Mouse (Mus musculus) brain, adult 2 months (tissue): Measurements from ENCODE around the gene Gm4756.
"Not testable (repeated sequence)": the region's sequence is repeated elsewhere in the genome, so short reads cannot be mapped to it uniquely, and the experiment has no call there.

ENCODE experiments used
- DNase-seq: peaks from one replicate; pipeline ENCODE4 v3.0.0; 2011; ENCODE audit warnings: low read depth, low spot score

Gene Gm4756

DNA sequence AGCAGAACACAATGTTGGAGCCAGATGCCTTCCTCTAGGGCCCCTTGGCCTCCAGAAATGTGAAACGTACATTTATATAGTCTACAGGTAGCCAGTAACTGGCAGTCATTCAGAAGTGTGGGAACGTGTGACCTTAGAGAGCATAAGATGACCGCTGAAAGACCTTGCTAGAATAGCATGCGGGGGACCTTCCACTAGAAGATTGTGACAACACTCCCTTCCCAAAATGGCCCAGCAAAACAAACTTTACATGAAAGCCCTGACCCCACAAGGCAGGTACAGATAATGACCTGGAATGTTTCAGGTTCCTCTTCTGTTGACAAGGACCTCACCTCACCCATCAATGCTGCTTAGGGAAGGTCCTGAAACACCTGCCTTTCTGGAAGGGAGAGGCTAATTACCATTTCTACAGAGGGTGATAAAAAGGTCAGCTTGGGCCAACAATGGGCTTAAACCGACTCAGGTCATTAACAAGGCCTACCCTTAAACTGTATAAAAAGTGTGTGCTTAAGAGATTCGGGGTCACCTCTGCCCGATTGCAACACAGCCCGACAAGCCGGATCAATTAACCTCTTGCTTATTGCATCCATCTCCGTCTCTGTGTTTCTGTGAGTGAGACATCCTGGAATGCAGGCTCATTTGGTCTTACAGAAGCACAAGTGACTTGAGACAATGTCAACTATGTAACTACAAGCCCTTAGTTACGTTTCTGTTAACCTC lies at the start of gene Gm4756:
TSS of gene Gm4756 (minus strand) at position 51 of the 720 bp plus-strand sequence.
- no peak for DNase-seq

DNA sequence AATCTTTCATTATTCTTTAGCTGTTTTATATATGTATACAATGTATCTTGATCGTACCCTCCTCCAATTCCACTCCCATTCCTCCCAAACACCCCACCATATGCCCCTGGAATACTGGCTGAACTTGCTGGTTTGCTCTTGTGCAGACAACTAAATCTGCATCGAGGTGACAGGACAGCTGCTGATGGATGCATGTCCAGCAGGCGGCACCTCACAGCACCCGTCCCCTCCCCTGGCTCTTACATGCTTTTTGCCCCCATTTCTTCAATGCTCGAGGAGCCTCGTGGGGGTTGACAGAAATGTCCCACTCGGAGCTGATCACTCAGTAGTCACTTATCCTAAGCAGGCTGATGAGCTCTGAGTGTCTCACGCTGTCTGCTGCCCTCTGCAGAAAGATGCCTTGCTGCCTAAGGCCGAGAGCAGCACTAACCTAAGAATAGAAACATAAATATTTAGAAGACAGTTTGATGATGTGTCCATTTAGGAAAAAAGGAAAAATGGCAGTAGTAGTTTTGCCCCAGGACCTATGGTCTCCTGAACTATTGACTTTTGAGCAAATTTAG lies 45.5 kb upstream of the Gm4756 start:
- peak; percentile 7 for DNase-seq

DNA sequence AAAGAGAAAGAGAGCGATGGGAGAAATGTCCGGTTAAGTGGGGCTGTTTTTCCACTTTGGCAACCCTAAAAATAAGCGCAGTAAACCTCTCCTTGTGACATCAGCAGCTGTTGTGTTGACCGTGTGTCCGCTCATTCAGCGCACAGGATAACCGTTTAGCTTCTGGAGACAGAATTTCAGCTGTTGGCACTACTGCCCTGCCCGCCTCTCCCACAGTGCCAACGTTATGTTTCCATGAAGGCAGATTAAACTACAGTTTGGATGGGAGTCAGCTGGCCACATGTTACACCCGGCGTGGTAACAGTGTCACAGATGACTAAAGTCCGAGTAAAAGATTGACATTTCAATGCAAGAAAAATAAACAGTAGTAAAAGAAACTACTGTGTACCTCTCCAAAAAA lies 45.0 kb upstream of the Gm4756 start:
- DNase-seq: no peak

DNA sequence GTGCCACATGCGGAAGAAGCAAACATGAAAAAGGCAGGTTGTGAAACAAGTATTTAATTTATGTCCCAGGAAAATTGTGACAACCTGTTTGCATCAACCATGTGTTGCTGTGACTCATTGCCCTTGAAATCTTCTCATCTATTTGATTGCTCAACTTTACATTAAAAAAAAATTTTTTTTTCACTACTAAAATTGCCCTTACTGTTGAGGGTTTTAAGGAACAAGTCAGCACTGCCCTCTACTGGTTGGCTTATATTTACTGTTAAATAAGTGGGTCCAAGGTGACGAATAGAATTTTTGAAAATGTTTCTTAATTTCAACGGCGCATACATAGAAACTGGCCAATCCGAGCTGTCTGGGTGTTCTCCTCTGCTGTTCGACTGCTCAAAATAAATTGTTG lies 44.4 kb upstream of the Gm4756 start:
- DNase-seq: peak; percentile 78

DNA sequence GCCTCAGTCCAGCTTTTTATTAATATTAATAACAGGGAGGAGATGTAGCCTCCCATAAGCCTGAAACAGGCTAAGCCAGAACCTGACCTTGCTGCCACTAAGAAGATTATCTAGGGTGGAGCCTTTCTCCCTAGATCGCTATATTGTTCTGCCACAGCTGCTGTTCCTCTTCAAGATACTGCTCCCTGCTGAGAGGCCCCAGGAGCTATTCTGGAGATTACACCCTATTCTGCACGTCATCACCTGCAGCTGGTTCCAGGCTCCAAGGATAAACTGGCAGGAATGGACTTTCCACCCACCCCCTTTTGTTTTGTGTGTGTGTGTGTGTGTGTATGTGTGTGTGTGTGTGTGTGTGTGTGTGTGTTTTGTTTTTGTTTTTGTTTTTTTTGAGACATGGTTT lies 38.8 kb upstream of the Gm4756 start:
- DNase-seq: not testable (repeated sequence)

DNA sequence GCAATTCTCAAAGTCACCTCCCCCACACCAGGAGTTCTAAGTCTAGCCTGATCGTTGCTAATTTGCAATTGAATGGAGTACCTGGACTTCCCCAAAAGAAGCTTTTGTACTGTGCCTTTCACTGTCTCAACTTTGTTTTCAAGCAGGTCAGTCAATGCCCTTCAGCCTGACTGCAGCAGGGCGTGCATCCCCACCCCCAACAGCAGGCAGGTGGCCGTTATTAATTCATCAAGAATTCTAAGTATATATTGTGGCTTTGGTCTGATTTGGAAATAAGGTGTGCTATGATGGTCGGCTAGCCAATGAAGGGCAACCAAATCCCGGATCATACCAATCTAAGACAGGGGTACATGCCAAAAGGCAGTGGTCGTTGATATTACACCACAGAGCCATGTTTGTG lies 38.3 kb upstream of the Gm4756 start:
- DNase-seq: not testable (repeated sequence)

DNA sequence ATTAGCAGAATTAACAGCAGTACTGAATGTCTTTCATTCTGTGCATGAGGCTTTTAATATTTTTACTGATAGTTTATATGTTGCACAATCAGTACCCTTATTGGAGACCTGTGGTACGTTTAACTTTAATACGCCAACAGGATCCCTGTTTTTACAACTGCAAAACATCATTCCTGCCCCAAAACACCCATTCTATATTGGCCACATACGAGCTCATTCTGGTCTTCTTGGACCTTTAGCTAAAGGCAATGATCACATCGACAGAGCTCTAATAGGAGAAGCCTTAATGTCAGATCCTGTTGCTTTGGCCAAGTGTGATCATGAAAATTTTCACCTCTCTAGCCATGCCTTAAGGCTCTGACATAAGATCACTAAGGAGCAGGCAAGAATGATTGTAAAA lies 37.1 kb upstream of the Gm4756 start:
- not testable (repeated sequence) for DNase-seq

DNA sequence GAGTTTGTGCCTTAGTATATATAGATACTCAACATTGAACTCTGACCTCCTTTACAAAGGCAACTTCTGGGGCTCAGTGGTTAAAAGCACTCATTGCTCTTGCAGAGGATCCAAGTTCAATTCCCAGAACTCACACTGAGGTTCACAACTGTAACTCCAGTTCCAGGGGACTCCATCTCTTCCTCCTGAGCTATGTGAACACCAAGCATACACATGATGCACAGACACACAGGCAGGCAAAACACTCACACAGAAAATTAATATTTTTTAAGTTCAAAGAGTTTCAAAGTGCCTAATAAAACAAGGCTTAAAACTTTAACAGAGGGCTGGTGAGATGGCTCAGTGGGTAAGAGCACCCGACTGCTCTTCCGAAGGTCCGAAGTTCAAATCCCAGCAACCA lies 34.2 kb upstream of the Gm4756 start:
- no peak for DNase-seq

DNA sequence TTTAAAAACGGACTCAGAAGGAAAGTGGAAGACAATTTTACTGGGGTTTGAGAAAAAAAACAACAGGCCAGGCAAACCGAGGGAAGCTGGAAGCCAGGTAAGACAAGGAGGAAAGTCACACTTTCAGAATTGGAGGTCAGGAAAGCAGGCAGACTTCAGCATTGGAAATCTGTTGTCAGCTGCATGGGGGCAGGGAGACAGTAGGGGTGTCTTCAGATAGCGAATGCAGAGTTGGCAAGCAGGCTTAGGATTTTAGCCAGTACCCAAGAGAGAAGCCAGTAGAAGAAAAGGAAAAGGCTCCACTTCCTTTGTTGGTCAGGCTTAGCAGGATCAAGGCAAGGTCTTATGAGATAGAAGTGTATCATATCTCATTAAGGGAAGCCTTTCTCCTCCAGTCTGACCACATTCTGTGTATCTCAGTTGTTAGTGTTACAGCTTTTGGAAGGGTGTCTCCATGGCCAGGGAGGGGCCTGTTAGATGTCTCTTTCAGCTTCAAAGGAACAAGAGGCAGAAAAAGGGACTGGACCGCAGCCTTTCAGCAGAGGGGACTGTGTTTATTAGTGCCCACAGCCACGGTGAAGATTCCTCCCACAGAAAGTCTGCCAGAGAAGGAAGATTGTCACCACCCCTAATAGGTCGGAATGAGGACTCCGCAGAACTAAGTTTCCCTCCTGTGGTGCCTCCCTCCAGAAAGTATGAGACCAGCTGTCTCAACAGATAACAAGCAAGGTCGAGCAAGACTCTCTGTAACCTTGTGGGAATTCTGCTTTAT lies 33.2 kb upstream of the Gm4756 start:
- no peak for DNase-seq

DNA sequence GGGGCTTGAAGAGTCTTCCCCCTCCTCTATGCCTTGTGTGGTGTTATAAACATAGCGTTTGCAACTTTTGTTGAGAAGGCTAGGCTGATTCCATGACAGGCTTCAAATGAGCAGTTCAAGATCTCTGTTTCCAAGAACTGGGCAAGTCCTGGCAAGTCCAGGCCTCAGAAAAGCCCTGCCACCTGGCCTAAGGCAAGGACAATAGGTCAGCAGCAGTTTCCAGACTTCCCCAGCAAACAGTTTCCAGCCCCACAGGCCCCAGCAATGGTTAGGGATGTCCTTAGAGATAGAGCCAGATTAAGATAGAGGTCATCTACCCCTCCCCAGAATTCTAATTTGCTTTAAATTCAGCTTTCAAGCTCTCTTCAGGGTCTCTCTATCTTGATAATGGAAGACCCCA lies 32.5 kb upstream of the Gm4756 start:
- DNase-seq: no peak

DNA sequence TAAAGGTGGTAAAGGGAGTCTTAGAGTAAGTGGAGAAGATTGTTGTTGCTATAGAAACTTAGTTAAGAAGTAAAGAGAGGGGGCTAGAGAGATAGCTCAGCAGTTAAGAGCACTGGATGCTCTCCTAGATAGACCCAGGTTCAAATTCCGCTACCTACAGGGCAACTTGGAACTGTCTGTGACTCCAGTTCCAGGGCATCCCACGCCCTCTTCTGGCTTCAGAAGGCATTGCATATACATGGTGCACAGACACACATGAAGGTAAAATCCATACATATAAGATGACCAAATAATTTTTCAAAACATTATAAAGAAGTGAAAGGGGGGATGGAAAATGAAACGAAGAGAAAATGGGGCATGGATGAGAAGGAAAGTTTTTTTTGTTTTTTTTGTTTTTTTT lies 30.2 kb upstream of the Gm4756 start:
- no peak for DNase-seq

DNA sequence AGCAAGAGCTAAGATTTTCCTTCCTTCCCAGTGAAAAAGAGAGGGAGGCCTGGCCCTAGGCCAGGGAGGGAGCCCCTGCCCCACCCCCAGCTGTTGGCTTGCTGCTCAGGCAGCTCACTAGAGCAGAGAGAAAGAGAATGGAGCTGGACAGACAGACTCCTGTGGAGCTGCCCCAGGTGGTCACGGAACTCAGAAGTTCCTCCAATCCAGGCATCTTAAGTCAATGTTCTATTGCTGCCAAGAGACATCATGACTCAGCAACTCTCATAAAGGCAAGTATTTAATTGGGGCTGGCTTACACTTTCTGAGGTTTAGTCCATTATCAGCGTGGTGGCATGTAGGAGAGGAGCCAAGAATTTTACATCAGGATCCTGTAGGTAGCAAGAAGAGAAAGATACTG lies 25.4 kb upstream of the Gm4756 start:
- peak; percentile 10 for DNase-seq

DNA sequence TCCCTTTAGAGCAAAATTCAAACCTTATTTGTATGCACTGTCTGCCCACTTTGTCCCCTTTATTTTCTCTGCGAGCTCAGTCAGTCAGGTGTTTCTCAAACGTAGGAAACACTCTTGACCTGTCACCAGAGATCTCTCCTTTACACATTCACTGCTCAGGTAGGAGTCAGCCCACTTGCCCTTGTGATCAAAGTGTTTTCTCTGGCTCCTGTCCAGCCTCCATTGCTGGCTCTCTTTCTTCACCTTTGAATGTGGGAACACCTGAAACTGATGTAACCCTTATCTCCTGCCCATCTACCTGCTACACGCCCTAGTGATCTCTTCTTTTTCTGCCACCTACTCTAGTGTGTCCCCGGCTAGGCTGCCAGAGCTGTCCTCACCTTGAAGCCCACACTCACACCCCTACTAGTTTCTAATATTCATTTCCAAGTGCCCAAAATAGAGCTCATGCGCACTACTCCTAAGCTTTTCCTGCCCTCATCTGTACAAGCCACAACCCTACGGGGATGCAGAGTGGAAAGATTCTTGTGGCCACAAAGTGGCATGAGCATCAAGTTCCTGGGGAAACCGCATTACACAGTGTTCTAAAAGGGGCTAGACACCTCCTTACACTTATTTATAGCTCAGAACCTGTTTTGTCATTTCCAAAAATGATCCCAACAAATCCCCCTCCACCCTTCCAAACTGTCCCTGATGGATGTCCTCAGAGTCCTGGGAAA lies 24.8 kb upstream of the Gm4756 start:
- no peak for DNase-seq

DNA sequence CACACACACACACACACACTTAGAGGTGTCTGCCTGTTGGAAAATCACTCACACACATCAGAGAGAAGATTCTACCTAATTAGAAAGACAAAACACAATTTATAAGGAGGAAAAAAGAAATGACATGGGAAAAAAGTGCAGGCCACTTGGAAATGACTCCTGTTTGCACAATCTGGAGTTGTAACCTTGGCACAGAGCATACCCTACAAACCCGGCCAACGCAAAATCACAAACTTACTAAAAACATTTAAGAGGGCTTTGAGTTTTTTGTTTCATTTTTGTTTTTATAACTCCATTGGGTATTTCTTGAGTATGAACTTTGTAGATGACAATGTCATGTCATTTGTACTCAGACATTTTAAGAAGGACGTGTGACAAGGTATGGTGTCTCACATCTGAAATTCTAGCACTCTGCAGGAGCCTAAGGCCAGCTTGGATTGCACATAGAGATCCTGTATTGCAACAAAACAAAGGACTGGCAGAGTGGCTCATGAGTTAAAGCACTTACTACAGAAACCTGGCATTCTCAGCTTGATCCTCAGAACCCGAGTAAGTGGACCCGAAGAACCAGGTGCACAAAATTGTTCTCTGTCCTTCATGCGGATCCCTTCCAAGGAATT lies 22.2 kb upstream of the Gm4756 start:
- DNase-seq: no peak

DNA sequence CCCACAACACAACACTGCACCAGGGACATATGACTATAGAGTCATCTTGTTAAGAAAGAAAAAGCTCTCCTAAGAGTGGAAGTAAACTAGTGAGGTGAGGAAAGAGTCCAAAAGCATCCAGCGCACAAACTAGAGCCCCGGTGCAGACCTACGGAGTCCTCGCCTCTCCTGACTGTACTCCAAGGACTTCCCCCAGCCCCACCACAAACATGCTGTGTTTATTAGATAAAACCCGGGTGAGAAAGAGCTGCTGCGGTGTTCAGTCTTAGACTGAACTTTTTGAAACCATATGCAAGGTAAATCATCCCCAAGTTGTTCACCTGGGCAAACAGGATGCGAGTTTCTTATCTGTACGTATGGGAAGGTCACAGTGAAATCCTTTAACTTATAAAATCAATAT lies 21.5 kb upstream of the Gm4756 start:
- DNase-seq: no peak

DNA sequence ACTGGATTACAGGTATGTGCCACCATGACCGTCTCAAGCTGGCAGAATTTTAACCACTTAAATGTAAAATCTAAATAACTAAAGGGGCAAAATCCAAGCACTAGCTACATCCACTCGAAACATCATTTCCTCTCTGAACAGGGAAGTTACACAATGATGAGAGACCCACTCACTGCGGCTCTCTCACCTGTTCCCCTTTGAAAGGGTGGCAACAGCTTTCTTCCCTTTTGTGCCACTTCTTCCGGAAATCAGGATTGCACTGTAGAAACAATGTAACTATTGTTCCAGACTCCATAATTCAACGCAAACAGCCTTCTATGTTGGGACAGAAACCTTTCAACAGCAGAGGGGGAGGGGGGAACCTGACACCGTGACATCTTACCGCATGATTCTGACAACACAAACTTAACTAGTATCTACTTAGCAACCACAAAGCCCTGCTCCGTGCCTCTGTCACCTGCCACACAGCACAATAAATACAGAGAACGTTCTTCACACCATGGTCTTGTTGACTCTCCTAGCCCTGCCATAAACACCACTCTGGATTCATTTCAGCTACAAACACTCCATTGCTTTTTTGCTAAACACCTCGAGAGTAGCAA lies 18.5 kb upstream of the Gm4756 start:
- no peak for DNase-seq

DNA sequence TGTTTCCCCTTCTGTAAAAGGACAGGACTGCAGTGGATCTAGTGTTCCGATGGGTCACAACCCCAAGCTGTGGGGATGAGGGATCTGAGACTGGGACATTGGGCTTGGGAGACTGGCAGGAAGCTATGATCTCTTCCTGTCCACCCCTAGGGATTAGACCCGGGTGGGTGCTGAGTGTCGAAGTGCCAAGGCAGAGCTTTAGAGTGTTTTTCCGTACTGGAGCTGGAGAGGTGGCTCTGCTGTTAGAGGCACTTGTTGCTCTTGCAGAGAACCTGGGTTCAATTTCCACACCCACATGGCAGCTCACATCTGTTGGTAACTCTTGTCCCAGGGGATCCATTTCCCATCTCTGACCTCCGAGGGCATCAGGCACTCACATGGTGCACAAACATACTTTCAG lies 16.6 kb upstream of the Gm4756 start:
- no peak for DNase-seq

DNA sequence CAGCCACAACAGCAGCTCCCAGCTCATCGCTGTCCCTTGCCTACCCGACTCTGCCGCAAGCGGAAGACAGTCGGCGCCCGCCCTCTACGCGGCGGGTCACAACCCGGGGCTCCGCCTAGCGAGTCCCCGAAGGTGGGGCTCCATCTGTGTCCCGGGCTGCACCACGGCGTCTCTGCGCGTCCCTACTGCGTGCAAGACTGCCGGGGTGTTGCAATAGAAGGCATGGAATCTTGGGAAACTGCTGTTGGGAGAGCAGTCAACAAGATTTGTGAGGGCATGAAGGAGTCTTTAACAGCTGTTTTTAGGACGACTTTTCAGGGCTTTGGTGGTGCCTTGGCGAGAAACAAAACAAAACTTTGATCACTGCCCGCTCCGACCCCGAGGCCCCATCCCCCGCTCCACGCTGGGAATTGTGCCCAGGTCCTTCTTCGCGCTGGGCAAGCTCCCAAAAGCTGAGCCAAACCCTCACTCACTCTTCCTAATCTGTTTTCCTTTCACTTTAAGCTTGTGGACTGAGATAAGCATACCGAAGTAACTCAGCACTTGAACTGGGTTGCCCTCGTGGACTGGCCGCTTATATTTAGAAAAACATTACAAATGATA lies 15.4 kb upstream of the Gm4756 start, which contains the start of gene Dhrs7:
TSS of gene Dhrs7 (minus strand) at position 175 of the 603 bp plus-strand sequence.
- DNase-seq: peak; percentile 93

DNA sequence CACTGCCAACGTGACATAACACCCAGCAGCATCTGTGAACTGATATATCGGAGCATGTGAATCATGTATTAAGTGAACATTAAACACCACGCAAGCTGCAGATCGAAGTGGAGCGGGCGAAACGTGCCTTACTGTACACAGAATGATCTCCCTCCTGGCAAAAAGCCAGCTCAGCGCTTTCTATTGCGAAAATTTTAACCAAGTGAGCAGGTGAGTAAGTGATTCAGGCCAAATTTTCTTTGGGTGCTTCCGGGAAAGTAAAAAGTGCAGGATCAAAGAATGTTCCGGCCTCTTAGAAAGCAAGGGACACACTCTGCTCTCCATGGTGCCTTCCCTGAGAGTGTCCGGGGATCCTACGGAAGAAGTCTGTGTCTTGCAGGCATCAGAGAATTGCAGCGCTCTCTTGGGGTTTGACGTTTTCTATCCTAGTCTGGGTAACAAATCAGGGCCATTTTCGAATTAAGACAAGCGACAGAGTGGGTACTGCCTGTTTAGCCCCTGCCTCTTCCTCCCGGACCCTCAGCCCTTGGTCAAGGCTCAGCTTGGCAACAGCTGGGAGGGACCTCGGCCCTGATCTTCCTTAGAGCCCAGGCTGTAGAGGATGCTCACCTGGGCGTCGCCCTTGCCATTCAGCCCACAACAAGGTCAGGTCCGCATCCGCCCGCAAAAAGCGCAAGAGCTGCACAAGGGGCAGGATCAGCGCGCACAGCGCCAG lies 14.7 kb upstream of the Gm4756 start:
- DNase-seq: peak; percentile 61

DNA sequence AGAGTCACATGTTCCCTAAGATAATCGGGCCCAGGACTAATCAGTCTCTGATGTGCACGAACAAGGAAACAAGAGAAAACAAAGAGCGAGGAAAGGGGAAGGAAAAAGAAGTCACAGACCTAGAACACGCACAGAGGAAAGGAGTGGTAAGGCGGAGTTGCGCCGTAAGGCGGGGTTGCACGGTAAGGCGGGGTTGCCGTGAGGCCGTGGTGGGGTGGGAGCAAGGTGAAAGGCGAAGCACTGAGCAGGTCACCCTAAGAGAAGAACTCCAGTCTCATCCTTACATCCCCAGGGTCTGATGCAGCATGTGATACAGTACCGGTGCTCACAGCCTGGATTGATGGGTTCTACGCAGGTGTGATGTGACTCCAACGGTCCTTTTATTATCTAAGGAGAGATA lies 6.3 kb upstream of the Gm4756 start:
- DNase-seq: no peak
